Mouse (Mus musculus) CD4-positive helper T cell, adult 2 months (primary cell): Measurements from ENCODE around the gene Apoc3.

Experiments used
- DNase-seq: peaks from one replicate; pipeline ENCODE4 v3.0.0-alpha.2; 2012; ENCODE audit warnings: low read depth, missing footprints, low spot score

Apoc3 gene

GRCm38 (mm10) chr9:46230450-46230975 lies 4.9 kb downstream of the Apoc3 start:
- no peak for DNase-seq

GRCm38 (mm10) chr9:46229573-46230449 lies 5.6 kb downstream of the Apoc3 start:
- DNase-seq = peak; percentile 68

GRCm38 (mm10) chr9:46228491-46228890 lies 6.9 kb downstream of the Apoc3 start, which contains the start of gene Apoa1:
Gene Apoa1 (plus strand): TSS chr9:46228580.
- DNase-seq = no peak

GRCm38 (mm10) chr9:46227064-46227614 lies 8.3 kb downstream of the Apoc3 start:
- DNase-seq = no peak

- DNase-seq = no peak
Observed at GRCm38 (mm10) chr9:46224945-46225660, 10.3 kb downstream of the Apoc3 start.

GRCm38 (mm10) chr9:46224101-46224500 lies 11.3 kb downstream of the Apoc3 start:
- DNase-seq = no peak

GRCm38 (mm10) chr9:46223090-46223489 lies 12.3 kb downstream of the Apoc3 start:
- DNase-seq = no peak

GRCm38 (mm10) chr9:46218176-46218575 lies 17.3 kb downstream of the Apoc3 start:
- no peak for DNase-seq

- DNase-seq = no peak
Observed at GRCm38 (mm10) chr9:46216744-46217470, 18.5 kb downstream of the Apoc3 start.

GRCm38 (mm10) chr9:46215338-46216322 lies 19.8 kb downstream of the Apoc3 start:
- DNase-seq = no peak

- DNase-seq = no peak
Observed at GRCm38 (mm10) chr9:46214946-46215337, 20.5 kb downstream of the Apoc3 start.

GRCm38 (mm10) chr9:46214276-46214675 lies 21.2 kb downstream of the Apoc3 start:
- DNase-seq = no peak

GRCm38 (mm10) chr9:46210473-46210872 lies 25.0 kb downstream of the Apoc3 start:
- DNase-seq = no peak

- no peak for DNase-seq
Observed at GRCm38 (mm10) chr9:46208401-46208974, 26.9 kb downstream of the Apoc3 start.

GRCm38 (mm10) chr9:46207501-46207869 lies 28.0 kb downstream of the Apoc3 start:
- no peak for DNase-seq

GRCm38 (mm10) chr9:46206834-46207500 lies 28.5 kb downstream of the Apoc3 start:
- no peak for DNase-seq

- no peak for DNase-seq
Observed at GRCm38 (mm10) chr9:46199609-46200008, 35.8 kb downstream of the Apoc3 start.

GRCm38 (mm10) chr9:46198936-46199335 lies 36.5 kb downstream of the Apoc3 start:
- DNase-seq = no peak

GRCm38 (mm10) chr9:46198461-46198860 lies 37.0 kb downstream of the Apoc3 start:
- DNase-seq = peak; percentile 18
